Mouse (Mus musculus) heart, adult 2 months (tissue): ENCODE data around the gene Dbx1. TPM values are rescaled to one million over a fixed set of nuclear protein-coding genes. Genes with fewer than 3 reads are reported as not detected.

ENCODE experiments used
- DNase-seq, 2 experiments: peaks; one replicate each; pipeline ENCODE4 v3.0.0; 2021
- H3K27ac ChIP-seq: fragments of 200-600 bp; 2 replicates; pipeline ENCODE4 v1.8.1; 2022
- H3K27me3 ChIP-seq: fragments of 200-500 bp; 2 replicates; pipeline ENCODE4 v1.6.1; 2012; ENCODE audit warnings: mild to moderate bottlenecking, low read length, inconsistent platforms, mixed read lengths; ENCODE audit not compliant: control insufficient read depth, insufficient read depth
- H3K36me3 ChIP-seq: fragments of 200-500 bp; 2 replicates; pipeline ENCODE4 v1.6.1; 2012; ENCODE audit warnings: low read length, inconsistent platforms; ENCODE audit not compliant: control insufficient read depth, insufficient read depth
- H3K4me1 ChIP-seq: fragments of 200-500 bp; 2 replicates; pipeline ENCODE4 v1.6.1; 2011; ENCODE audit warnings: low read length; ENCODE audit not compliant: control insufficient read depth, insufficient read depth
- H3K4me3 ChIP-seq: fragments of 200-600 bp; 2 replicates; pipeline ENCODE4 v1.8.1; 2022
- H3K79me2 ChIP-seq: fragments of 200-500 bp; replicated peaks from 2 replicates; pipeline ENCODE4 v1.6.1; 2012; ENCODE audit warnings: mild to moderate bottlenecking, inconsistent platforms, low read length, moderate library complexity, mixed read lengths; ENCODE audit not compliant: control insufficient read depth, insufficient read depth
- H3K9ac ChIP-seq: fragments of 200-500 bp; 2 replicates; pipeline ENCODE4 v1.6.1; 2012; ENCODE audit warnings: low read depth, mild to moderate bottlenecking, control low read depth, inconsistent platforms, low read length, mixed read lengths
- CTCF ChIP-seq: fragments of 200-600 bp; IDR thresholded peaks from 2 replicates; pipeline ENCODE4 v1.8.1; 2022; ENCODE audit warnings: antibody characterized with exemption, mild to moderate bottlenecking, moderate library complexity
- EP300 ChIP-seq: fragments of 200-500 bp; IDR thresholded peaks from 2 replicates; pipeline ENCODE4 v1.6.1; 2011; ENCODE audit warnings: low read depth, low read length, control low read depth; ENCODE audit not compliant: insufficient read depth
- POLR2A ChIP-seq: fragments of 200-500 bp; IDR thresholded peaks from 2 replicates; pipeline ENCODE4 v1.6.1; 2011; ENCODE audit warnings: mild to moderate bottlenecking, low read depth, low read length, control low read depth; ENCODE audit not compliant: insufficient read depth
- WGBS: fragments of 180-500 bp; shearing (Covaris S2); methylation state at CpG from one replicate; pipeline ENCODE4 v1.1.7; 2018; 5-methylcytosine and 5-hydroxymethylcytosine counted together
- intact Hi-C: fragments of 180-260 bp; cut with DNase I; formaldehyde crosslinking; loops from one replicate; pipeline ENCODE4 v1.15.1; 2025
- polyA plus RNA-seq: library from polyadenylated mRNA; depleted of rRNA; stranded (reverse); fragments of >200 nt; gene quantifications from 2 replicates; pipeline ENCODE4 v1.2.3, GENCODE M21; 2012
- total RNA-seq, 2 experiments: library from RNA; stranded (reverse); gene quantifications; 2 replicates each; pipeline ENCODE4 v1.2.3; 2021

Dbx1 gene
- total and polyA plus RNA-seq, 3 experiments: not detected

DNA sequence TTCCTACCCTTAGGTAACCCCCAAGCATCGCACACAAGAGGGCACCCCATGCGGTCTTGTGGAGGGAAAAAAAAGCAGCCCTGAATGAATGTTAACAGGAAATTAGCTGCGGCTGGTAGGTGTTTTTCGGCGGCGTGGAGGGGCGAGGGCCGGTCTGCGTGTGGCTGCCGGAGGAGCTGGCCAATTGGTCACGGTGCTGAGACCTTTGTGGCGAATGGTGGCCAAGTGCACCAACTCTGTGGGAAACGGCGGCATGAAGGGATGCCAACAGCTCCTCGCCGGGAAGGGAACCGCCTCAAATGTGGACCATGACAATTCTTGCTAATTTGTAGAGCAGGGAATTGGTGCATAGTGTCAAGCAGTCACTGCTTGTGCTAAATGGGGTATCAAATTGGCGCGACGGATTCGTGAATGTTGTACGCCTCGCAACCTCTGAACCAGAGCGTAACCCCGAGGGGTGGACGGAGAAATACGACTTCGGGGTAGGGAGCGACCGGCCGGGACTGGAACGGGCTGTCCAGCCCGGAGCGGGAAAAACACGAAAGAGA lies 1.5 kb downstream of the Dbx1 start:
- H3K4me1 ChIP-seq: no peaks in the 10 kb centered on the region
- no peak for TF ChIP-seq EP300
- TF ChIP-seq POLR2A: no peak
- TF ChIP-seq CTCF: no peak
- no peak overlapping the region for H3K27ac ChIP-seq
- no peak overlapping the region for H3K4me3 ChIP-seq
- H3K9ac ChIP-seq: no peak overlapping the region
- H3K36me3 ChIP-seq: no peaks in the 10 kb centered on the region
- WGBS: 3% methylated on average over 35 of the region's 35 CpGs
- DNase-seq: no peak
- no peaks in the 10 kb centered on the region for H3K79me2 ChIP-seq
- peaks cover 35% of the 10 kb centered on the region for H3K27me3 ChIP-seq
- intact Hi-C loops: no loop called here

GRCm38 (mm10) chr7:49634291-49635073 lies 2.2 kb downstream of the Dbx1 start:
- Histone ChIP-seq H3K27ac (no peak overlapping the region), H3K36me3 (no peaks in the 10 kb centered on the region), H3K4me1 (no peaks in the 10 kb centered on the region), H3K27me3 (peaks cover 31% of the 10 kb centered on the region), H3K4me3 (peak overlapping the region; percentile 48), H3K9ac (no peak overlapping the region), H3K79me2 (no peaks in the 10 kb centered on the region)
- DNase-seq: no peak
- intact Hi-C loops: loop anchor here (5.0 kb wide), 1 partner anchor 118 kb away; no protein-coding TSS in a partner anchor
- TF ChIP-seq POLR2A (no peak), EP300 (no peak), CTCF (no peak)
- 3% methylated on average over 26 of the region's 26 CpGs for WGBS

DNA sequence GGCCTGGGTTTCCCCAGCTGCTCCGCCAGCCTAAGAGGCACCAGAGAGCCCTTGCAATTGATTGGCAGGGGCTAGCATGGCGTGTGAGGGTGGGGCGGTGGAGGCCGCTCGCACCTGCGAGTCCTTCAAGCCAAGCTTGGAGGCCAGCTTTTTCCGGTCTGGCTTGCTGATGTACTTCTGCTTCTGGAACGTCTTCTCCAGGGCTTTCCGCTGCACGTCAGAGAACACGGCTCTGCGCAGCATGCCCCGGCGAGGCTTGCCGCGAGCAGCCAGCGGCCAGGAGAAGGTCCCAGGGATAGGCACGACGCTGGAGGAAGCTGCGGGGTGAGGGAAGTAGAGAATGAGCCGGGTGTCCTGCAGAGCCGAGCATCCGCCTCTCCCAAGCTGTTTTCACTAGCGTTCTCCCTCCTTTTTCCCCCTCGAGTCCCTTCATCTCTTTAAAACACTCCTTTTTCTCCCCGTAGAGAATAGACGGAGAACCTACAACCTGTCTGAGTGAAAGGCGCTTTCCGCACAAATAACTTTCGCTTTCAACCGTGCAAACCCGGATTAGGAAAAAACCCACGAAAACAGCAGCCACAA lies 3.2 kb downstream of the Dbx1 start:
- no peaks in the 10 kb centered on the region for H3K79me2 ChIP-seq
- WGBS: under 1% methylated on average over 33 of the region's 33 CpGs
- H3K4me1 ChIP-seq: no peaks in the 10 kb centered on the region
- DNase-seq: peak; percentile 23 to 34
- H3K36me3 ChIP-seq: no peaks in the 10 kb centered on the region
- intact Hi-C loops: loop anchor here (5.0 kb wide), 1 partner anchor 119 kb away; no protein-coding TSS in a partner anchor
- H3K4me3 ChIP-seq: peak overlapping the region; percentile 48
- H3K27ac ChIP-seq: no peak overlapping the region
- H3K9ac ChIP-seq: no peak overlapping the region
- TF ChIP-seq POLR2A (no peak), CTCF (no peak)
- peaks cover 29% of the 10 kb centered on the region for H3K27me3 ChIP-seq

GRCm38 (mm10) chr7:49632391-49632790 lies 4.3 kb downstream of the Dbx1 start:
- H3K4me1 ChIP-seq: no peaks in the 10 kb centered on the region
- H3K27me3 ChIP-seq: peaks cover 27% of the 10 kb centered on the region
- 7% methylated on average over 24 of the region's 24 CpGs for WGBS
- H3K9ac ChIP-seq: no peak overlapping the region
- no peak overlapping the region for H3K4me3 ChIP-seq
- H3K79me2 ChIP-seq: no peaks in the 10 kb centered on the region
- TF ChIP-seq CTCF (no peak), POLR2A (no peak), EP300 (no peak)
- no peaks in the 10 kb centered on the region for H3K36me3 ChIP-seq
- no peak overlapping the region for H3K27ac ChIP-seq
- intact Hi-C loops: loop anchor here (5.0 kb wide), 1 partner anchor 120 kb away; no protein-coding TSS in a partner anchor
- no peak for DNase-seq

DNA sequence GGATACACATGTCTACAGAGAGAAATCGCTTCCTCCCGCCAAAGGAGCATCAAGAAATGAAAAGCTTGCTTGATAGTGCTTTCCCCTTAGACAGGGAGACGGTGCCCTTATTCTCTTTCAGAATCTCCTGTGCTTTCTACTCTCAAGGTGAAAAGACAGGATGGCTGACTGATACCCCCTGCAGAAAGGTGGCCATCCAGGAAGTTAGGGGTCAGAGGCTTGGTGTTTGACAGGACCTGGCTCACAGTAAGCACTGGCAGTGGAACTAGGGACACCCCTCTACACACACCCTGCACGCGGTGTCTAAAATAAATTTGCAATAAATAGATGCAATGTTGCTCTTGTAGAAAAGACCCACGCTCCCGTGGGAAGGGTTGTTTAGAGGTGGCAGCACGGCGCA lies 4.8 kb downstream of the Dbx1 start:
- TF ChIP-seq POLR2A: no peak
- no peak for TF ChIP-seq CTCF
- TF ChIP-seq EP300: no peak
- no peak for DNase-seq
- Histone ChIP-seq H3K79me2 (no peaks in the 10 kb centered on the region), H3K9ac (no peak overlapping the region), H3K27ac (no peak overlapping the region), H3K36me3 (no peaks in the 10 kb centered on the region), H3K27me3 (peaks cover 27% of the 10 kb centered on the region), H3K4me3 (no peak overlapping the region), H3K4me1 (no peaks in the 10 kb centered on the region)
- intact Hi-C loops: loop anchor here (5.0 kb wide), 1 partner anchor 120 kb away; no protein-coding TSS in a partner anchor
- WGBS: 15% methylated on average over 9 of the region's 9 CpGs

DNA sequence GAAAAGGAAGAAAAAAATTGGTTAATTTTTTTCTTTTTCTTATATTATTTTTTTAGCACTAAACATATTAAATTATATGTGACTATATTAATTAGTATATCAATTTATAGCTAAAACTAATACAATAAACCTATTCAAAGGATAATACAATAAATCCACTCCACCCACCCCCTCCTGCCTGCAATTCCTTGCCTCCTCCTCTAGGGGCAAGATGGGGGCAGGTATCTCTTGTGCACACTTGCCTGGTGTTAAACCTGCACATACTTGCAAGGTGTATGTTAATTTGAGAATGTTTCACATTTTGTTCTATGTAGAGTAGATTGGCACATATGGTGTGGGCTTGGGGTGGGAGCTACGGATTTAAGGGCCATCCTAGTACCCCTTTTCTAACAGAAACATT lies 16.5 kb downstream of the Dbx1 start:
- no peaks in the 10 kb centered on the region for H3K4me1 ChIP-seq
- H3K27ac ChIP-seq: no peak overlapping the region
- no peaks in the 10 kb centered on the region for H3K27me3 ChIP-seq
- H3K79me2 ChIP-seq: no peaks in the 10 kb centered on the region
- TF ChIP-seq CTCF (0 out of 2 replicates have a peak, but pooled peaks have one; percentile 24), EP300 (no peak)
- no peak overlapping the region for H3K4me3 ChIP-seq
- intact Hi-C loops: no loop called here
- WGBS: 63% methylated on average over 1 of the region's 1 CpGs
- no peak overlapping the region for H3K9ac ChIP-seq
- no peak for DNase-seq
- H3K36me3 ChIP-seq: no peaks in the 10 kb centered on the region
